Mouse (Mus musculus): ENCODE measurements around the gene Pmpcb. TPM values are rescaled to one million over a fixed set of nuclear protein-coding genes. Genes with fewer than 3 reads are reported as not detected.

Pmpcb gene
- polyA plus RNA-seq, 1 experiment from 2014 or later: 84.3 TPM

DNA sequence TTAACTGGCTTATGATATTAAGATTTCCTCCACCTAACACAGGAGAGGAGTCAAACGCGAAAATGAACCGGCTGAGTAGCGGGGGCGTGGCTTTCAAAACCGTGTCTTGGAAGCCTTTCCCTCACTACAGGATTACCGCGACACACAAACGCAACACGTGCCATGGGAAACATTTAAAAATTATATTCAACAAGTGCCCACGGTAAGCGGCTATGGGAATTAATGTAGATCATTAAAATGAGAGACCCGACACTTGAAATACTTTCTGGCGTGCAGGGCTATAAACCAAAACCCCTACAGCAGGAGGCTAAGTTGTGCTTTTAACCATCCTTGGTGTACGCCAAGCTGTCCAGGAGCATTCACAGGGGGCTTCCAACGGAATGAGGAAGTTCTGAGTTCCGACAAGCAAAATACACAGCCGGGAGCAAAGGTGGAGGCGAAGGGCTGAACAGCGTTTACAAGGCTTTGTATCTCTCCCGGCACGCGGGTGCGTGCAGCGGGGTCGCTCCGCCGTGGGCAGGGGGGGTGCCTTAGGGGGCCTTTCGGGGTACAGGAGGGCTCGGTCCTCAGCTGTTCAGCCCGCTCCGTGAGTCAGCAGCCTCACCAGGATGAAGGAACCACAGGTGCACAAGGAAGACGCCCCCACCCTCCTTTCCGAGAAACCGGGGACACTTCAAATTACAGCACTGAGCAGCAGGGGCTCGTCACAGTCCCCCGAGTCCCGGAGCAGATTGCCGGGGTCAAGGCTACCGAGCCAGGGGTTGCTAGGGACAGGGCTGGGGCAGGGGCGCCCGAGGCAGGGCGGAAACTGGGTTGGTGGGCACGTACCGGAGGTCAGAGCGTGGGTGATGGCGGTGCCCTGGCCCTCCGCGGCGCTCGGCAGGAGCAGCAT lies 47.5 kb downstream of the Pmpcb start:
- Histone ChIP-seq H3K4me3 (ENCODE audit: low read depth, low read length) (peak overlapping the region; percentile 97), H3K4me2 (replicated peaks; ENCODE audit: low read depth, low read length) (peak overlapping the region; percentile 91), H3K27me3 (ENCODE audit: control insufficient read depth, insufficient read depth, low read length) (no peaks in the 10 kb centered on the region), H3K4me1 (ENCODE audit: control insufficient read depth, insufficient read depth, low read length) (peaks cover 7% of the 10 kb centered on the region), H3K27ac (ENCODE audit: low read length) (peak overlapping the region; percentile 67; the same call in 1 of the 2 replicates), H3K9me3 (ENCODE audit: control insufficient read depth, low read depth, low read length) (no peaks in the 10 kb centered on the region), H3K9ac (replicated peaks; ENCODE audit: low read depth, low read length) (peak overlapping the region; percentile 71), H3K36me3 (ENCODE audit: control insufficient read depth, insufficient read depth, low read length) (peaks cover 27% of the 10 kb centered on the region)
- under 1% methylated on average over 49 of the region's 51 CpGs for WGBS
- peak; percentile 38; the same call in 1 of the 2 replicates for ATAC-seq (ENCODE audit: insufficient number of reproducible peaks, insufficient read depth, low FRiP score, low read depth)

DNA sequence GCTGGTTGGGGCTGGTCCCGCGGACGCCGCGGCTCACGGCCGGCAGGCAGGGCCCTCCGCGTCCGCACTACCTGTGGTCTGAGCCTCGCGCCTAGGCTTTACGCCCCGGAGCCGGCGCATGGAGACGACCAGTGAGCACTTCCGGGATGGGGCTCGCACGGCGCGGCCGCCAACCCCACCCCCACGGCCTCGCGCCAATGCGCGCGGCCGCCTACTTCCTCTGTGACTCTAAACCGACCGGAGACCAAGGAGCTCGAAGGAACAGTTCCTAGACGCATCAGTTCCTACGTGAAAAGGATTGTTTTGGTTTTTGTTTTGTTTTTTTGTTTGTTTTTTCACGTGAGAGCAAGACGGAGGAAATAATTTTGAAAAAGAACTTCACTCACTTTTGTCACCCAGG lies 48.1 kb downstream of the Pmpcb start, which contains the start of the genes Dnajc2 and Psmc2:
Gene Dnajc2, minus strand, starts transcription at position 199 of the 400 bp plus-strand sequence.
Gene Psmc2, plus strand, starts transcription at position 231 of the 400 bp plus-strand sequence.
- WGBS: under 1% methylated on average over 37 of the region's 37 CpGs
- Histone ChIP-seq H3K9ac (replicated peaks; ENCODE audit: low read depth, low read length) (peak within 1 kb of the TSS; percentile 71), H3K4me2 (replicated peaks; ENCODE audit: low read depth, low read length) (peak within 1 kb of the TSS; percentile 91), H3K27me3 (ENCODE audit: control insufficient read depth, insufficient read depth, low read length) (no peaks in the 10 kb centered on the region), H3K4me1 (ENCODE audit: control insufficient read depth, insufficient read depth, low read length) (peaks cover 7% of the 10 kb centered on the region), H3K27ac (ENCODE audit: low read length) (peak within 1 kb of the TSS; percentile 77; the same call in 1 of the 2 replicates), H3K9me3 (ENCODE audit: control insufficient read depth, low read depth, low read length) (no peaks in the 10 kb centered on the region), H3K4me3 (ENCODE audit: low read depth, low read length) (peak within 1 kb of the TSS; percentile 97), H3K36me3 (ENCODE audit: control insufficient read depth, insufficient read depth, low read length) (peaks cover 22% of the 10 kb centered on the region)
- ATAC-seq (ENCODE audit: insufficient number of reproducible peaks, insufficient read depth, low FRiP score, low read depth): peak; percentile 94

DNA sequence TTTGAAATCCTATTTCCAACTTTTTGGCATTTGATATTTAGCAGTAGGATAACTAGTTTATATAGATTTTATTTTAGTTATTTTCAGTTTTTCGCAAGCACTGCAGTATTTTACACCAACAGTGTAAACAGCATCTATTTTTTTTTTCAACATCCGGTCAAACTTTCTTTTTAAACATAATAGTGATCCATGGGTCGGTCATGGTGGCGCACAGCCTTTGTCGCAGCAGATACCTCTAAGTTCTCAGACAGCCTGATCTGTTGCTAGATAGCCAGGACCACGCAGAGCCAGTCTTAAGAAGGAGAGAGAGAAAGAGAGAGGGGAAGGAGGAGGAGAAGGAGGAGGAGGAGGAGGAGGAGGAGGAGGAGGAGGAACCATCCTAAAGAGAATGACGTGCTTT lies 48.8 kb downstream of the Pmpcb start:
- peak overlapping the region; percentile 55 for H3K4me2 ChIP-seq (replicated peaks; ENCODE audit: low read depth, low read length)
- ATAC-seq (ENCODE audit: insufficient number of reproducible peaks, insufficient read depth, low FRiP score, low read depth): no peak
- H3K4me1 ChIP-seq (ENCODE audit: control insufficient read depth, insufficient read depth, low read length): peaks cover 7% of the 10 kb centered on the region
- 77% methylated on average over 7 of the region's 7 CpGs for WGBS
- no peaks in the 10 kb centered on the region for H3K9me3 ChIP-seq (ENCODE audit: control insufficient read depth, low read depth, low read length)
- no peak overlapping the region for H3K9ac ChIP-seq (replicated peaks; ENCODE audit: low read depth, low read length)
- peaks cover 16% of the 10 kb centered on the region for H3K36me3 ChIP-seq (ENCODE audit: control insufficient read depth, insufficient read depth, low read length)
- no peak overlapping the region for H3K4me3 ChIP-seq (ENCODE audit: low read depth, low read length)
- H3K27ac ChIP-seq (ENCODE audit: low read length): no peak overlapping the region
- H3K27me3 ChIP-seq (ENCODE audit: control insufficient read depth, insufficient read depth, low read length): no peaks in the 10 kb centered on the region

DNA sequence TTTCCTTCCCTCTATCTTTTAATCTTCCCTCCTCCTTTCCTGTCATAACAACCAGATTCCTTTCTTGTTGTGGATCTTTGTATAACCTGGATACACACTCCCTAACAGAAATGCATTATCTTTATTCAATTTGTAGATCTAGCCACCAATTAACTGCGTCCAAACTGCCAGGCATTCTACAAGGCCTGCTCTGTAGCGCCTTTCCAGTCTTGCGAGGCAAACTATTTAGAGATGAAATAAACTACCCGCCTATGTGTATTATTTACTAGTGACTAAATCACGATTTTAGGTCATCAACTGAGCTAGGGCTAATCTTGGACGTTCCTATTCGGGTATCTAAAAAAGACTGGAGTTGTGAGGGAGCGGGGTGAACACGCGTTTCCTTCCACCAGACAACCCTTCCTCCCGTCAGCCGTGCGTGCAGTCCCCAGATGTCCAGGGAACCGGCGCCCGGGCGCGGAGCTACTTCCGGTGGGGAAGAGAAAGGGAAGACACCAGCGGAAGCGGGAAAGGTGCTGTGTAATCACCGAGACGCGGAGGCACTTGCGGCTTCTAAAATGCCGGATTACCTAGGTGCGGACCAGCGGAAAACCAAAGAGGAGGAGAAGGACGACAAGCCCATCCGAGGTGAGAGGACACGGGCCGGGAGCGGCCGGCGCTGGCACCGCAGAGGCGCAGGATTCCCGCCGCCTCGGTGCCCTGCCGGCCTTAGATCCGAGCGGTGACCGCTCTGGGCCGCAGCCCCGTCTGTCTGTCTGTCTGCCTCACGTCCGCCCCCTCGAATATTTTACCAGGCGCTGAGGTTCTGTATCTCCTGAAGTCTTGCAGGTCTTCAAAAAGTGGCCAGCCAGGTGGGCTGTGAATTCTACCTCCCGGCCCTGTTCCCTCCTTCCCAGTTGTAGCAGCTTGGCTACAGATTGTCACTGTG lies 49.6 kb downstream of the Pmpcb start:
- Histone ChIP-seq H3K27me3 (ENCODE audit: control insufficient read depth, insufficient read depth, low read length) (no peaks in the 10 kb centered on the region), H3K27ac (ENCODE audit: low read length) (peak overlapping the region; percentile 77), H3K4me2 (replicated peaks; ENCODE audit: low read depth, low read length) (peak overlapping the region; percentile 55), H3K9me3 (ENCODE audit: control insufficient read depth, low read depth, low read length) (no peaks in the 10 kb centered on the region), H3K36me3 (ENCODE audit: control insufficient read depth, insufficient read depth, low read length) (peaks cover 8% of the 10 kb centered on the region), H3K4me1 (ENCODE audit: control insufficient read depth, insufficient read depth, low read length) (peaks cover 7% of the 10 kb centered on the region), H3K9ac (replicated peaks; ENCODE audit: low read depth, low read length) (peak overlapping the region; percentile 93), H3K4me3 (ENCODE audit: low read depth, low read length) (peak overlapping the region; percentile 96)
- 2% methylated on average over 51 of the region's 51 CpGs for WGBS
- ATAC-seq (ENCODE audit: insufficient number of reproducible peaks, insufficient read depth, low FRiP score, low read depth): peak; percentile 88

DNA sequence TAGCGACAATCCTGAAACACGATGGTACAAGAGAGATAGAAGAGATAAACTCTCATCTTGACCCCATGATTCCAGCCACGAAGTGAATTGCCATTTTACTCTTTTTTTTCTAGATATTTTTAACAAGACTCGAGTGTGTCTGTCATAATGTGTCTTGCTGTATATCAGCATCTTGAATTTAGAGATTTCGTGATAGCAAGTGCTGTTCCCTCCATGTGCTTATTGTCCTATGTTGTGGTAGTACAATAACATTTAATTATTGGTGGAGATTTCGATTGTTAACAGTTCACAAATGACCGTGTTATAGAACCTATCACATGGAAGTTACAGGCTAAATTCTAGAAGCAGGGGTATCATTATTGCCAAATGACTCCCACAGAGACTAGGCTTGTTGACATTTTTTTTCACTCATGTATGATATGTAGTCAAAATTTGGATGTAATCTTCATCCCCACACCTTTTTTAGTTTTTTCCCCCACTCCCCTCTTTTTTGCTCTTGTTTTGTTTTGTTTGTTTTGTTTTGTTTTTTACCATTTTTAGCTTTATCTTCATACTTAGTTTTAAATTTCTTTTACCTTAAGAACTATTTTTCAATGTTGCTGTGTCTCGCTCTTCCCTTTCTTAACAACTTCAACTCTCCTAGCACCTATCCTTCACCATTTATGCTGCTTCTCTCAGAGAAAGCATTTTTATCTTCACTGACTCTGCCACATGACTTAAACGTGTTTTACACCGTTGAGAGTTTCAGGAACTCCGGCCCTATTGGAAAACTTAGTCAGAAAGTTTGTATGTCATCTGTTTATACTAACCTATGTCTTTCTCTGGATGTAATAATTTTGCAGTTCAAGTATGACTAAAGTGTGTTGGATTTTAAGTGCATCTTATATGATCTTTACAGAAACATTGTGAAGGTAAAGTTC lies 50.5 kb downstream of the Pmpcb start:
- Histone ChIP-seq H3K27ac (ENCODE audit: low read length) (0 out of 2 replicates have a peak overlapping the region, but pooled peaks have one; percentile 77), H3K9ac (replicated peaks; ENCODE audit: low read depth, low read length) (peak overlapping the region; percentile 93), H3K4me1 (ENCODE audit: control insufficient read depth, insufficient read depth, low read length) (peaks cover 7% of the 10 kb centered on the region), H3K4me2 (replicated peaks; ENCODE audit: low read depth, low read length) (peak overlapping the region; percentile 55), H3K27me3 (ENCODE audit: control insufficient read depth, insufficient read depth, low read length) (no peaks in the 10 kb centered on the region), H3K9me3 (ENCODE audit: control insufficient read depth, low read depth, low read length) (no peaks in the 10 kb centered on the region), H3K4me3 (ENCODE audit: low read depth, low read length) (peak overlapping the region; percentile 96), H3K36me3 (ENCODE audit: control insufficient read depth, insufficient read depth, low read length) (peaks cover under 1% of the 10 kb centered on the region; the same call in 1 of the 2 replicates)
- ATAC-seq (ENCODE audit: insufficient number of reproducible peaks, insufficient read depth, low FRiP score, low read depth): no peak
- 35% methylated on average over 11 of the region's 11 CpGs for WGBS

DNA sequence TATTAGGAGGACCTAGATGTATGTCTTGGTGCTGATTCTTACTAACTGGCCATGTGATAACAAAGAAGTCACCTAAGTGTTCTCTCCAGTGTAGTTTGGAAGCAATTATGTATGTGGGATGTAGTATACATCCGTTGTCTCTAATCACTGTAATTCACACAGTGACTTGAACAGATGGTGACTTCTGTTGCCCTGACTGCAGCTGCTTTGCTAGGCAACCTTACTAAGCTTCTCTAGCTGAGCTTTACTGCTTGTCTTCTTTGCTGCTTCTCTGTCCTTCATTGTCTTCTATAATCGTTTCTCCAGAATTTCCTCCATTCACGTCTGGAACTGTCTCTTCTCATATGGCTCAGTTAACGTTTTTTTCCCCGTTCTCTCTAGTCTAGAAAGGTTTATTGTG lies 52.1 kb downstream of the Pmpcb start:
- ATAC-seq (ENCODE audit: insufficient number of reproducible peaks, insufficient read depth, low FRiP score, low read depth): no peak
- no peaks in the 10 kb centered on the region for H3K9me3 ChIP-seq (ENCODE audit: control insufficient read depth, low read depth, low read length)
- 77% methylated on average over 5 of the region's 5 CpGs for WGBS
- H3K27ac ChIP-seq (ENCODE audit: low read length): no peak overlapping the region
- peaks cover 7% of the 10 kb centered on the region for H3K4me1 ChIP-seq (ENCODE audit: control insufficient read depth, insufficient read depth, low read length)
- no peaks in the 10 kb centered on the region for H3K36me3 ChIP-seq (ENCODE audit: control insufficient read depth, insufficient read depth, low read length)
- no peak overlapping the region for H3K4me3 ChIP-seq (ENCODE audit: low read depth, low read length)
- no peaks in the 10 kb centered on the region for H3K27me3 ChIP-seq (ENCODE audit: control insufficient read depth, insufficient read depth, low read length)
- no peak overlapping the region for H3K4me2 ChIP-seq (replicated peaks; ENCODE audit: low read depth, low read length)
- no peak overlapping the region for H3K9ac ChIP-seq (replicated peaks; ENCODE audit: low read depth, low read length)

DNA sequence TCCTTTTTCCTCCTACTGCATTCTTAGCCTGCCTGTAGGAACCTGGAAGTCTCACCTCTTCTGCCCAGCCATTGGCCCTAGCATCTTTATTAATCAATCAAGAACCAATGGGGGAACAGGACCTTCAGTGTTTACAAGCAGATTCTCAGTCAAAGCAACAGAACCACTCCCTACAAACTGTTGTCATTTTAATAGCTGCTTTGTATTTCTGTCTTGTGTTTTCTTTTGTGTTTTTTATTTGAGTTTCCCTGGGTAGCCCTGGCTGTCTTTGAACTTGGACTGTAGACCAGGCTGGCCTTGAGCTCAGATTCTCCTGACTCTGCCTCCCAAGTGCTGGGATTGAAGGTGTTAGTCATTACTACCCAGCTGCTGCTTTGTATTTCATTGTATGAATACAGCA lies 55.2 kb downstream of the Pmpcb start:
- no peak for ATAC-seq (ENCODE audit: insufficient number of reproducible peaks, insufficient read depth, low FRiP score, low read depth)

More for the DNA sequence above, 55.2 kb downstream of the Pmpcb start:
- Histone ChIP-seq H3K9ac (replicated peaks; ENCODE audit: low read depth, low read length) (no peak overlapping the region), H3K4me3 (ENCODE audit: low read depth, low read length) (no peak overlapping the region), H3K4me2 (replicated peaks; ENCODE audit: low read depth, low read length) (no peak overlapping the region), H3K27ac (ENCODE audit: low read length) (no peak overlapping the region), H3K36me3 (ENCODE audit: control insufficient read depth, insufficient read depth, low read length) (peaks cover 15% of the 10 kb centered on the region), H3K4me1 (ENCODE audit: control insufficient read depth, insufficient read depth, low read length) (peaks cover 7% of the 10 kb centered on the region), H3K27me3 (ENCODE audit: control insufficient read depth, insufficient read depth, low read length) (no peaks in the 10 kb centered on the region), H3K9me3 (ENCODE audit: control insufficient read depth, low read depth, low read length) (no peaks in the 10 kb centered on the region)
